Mouse (Mus musculus) mesoderm, embryonic 11.5 days (tissue): ENCODE measurements around the gene Gtpbp1.

Experiments
- DNase-seq: peaks from one replicate; pipeline ENCODE4 v3.0.0-alpha.2; 2012; ENCODE audit warnings: low read depth, low spot score

The Gtpbp1 gene

DNA sequence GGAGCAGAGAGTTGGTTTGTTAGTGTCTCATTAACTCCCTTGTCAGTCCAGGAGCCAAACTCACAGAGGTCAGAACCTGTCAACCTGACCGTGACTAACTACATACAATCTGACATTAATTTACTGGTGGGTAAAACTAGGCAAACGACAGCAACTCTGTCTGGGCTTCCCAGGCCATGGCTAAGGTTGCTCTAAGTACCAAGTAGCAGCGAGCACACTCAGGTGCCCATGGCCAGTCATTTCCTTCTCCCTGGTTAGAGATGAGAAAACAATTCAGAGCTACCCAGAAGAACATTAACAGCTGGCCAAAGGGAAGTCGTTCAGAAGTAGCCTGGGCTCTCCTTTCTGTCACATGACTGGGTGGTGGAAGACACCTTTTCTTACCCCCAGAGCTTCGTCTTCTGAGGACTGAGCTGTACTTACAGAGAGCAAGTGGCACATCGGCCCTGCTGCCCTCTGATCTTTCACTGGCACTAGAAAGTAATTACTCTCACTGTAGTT lies 5.5 kb upstream of the Gtpbp1 start:
- DNase-seq = no peak

DNA sequence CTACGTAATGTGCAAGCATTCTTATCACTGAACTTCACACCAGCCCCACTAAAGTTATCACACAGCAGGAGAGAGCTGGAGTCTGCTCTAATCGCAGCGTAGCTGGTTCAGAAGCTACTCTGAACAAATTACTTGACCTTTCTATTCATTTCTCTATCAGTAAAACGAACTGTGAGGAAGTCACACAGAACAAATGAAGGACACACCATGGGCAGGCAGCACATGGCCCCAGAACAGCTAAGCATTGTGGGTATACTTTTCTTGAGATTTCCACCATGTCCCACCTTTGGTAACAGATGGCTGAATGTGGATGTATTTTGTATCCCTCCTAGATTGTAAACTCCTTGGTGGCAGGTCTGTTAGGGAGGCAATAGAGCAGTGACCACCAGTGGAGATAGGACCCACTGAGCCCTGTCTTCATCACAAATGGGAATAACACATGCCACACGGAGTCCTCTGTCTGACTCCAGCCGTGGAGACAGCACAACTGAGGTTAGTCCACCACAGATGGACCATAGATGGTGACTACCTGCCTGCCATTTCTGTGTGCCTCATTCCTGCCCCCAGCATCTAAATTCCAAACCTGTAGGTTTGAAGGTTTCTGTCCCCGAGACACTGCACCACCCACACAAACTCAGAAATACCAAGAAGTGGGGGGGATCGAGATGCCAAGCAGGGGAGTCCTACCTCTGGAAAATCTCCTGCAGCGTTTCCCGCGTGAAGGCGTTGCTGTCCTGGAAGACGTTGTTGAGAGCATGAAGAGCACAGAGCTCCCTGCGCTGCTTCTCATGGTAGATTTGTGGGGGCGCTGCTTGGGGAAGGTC lies 4.4 kb upstream of the Gtpbp1 start:
- DNase-seq = no peak

DNA sequence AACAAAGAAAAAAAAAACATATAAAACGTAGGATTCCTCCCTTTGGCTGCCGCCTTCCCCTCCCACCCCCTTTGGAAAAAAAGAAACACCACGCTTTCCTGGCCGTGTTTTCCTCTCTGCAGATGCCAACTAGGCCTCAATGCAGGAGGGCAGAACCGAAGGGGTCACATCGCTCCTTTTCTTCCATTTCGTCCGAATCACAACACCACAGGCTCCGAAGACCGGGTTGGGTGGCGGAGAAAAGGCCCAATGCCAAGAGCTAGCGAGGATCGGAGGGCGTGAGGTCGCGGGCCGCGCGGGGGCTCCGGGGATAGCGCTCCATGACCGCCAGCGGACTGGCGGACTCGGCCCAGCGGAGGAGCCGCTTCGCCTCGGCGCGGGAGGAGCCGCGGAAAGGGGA lies 3.5 kb upstream of the Gtpbp1 start:
- peak; percentile 41 for DNase-seq

DNA sequence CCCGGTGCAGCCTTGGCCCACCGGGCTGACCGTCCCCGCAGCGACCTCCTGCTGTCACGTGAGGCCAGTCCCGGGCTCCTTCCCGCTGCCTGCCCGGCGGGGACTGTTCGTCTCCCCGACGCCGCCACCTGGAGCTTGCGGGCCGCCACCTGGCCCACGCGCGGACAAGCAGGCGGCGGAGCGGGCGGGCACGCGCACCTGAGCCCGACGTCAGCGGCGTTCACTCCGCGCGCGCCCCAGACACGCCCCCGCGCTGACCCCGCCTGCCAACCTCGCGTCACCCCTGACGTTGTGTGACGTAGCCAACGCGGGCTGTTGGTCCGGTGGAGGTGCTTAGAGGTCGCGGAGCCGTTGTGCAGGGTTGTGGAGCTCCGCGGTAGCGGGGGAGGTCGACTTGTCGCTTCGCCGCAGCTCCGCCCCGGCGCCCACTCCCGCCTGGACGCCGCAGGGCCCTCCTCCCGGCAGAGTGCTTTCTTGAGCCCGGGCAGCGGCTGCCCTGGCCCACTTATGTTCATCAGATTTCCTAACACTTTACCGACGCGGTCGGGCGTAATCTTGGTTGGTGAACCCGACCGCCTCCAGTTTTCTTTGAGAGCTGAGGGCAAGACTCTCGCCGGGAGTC lies 2.9 kb upstream of the Gtpbp1 start, which contains the start of gene Josd1:
TSS of gene Josd1 (minus strand) at position 274 of the 622 bp plus-strand sequence.
- peak; percentile 93 for DNase-seq

DNA sequence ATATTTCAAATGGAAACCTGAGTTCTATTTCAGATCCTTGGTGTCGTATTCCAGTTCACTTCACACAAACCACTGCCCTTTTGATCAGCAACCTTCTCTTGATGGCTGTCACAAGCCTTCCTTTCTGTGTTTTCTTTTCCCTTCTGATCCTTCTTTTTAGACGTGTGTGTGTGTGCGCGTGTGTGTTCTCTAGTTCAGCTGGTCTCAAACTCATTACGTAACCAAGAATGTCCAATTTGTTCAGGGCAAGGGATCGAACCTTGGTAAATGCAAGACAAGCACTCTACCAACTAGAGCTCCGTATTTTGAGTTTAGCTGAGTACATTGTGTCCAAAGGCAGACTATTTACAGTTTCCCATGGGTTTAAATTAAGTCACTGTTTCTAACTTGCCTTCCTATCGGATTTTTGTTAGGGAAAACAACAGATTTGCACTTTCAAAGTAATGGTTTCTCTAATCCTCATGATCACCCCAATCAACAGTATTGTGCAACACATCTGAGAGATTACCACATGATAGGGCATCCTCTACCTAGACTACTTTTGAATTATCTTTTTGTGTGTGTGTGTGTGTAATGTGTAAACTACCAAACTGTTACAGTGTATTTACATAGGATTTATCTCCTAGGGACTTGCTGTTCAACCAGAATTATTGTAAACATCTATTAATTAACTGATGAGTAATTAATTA lies 2.2 kb upstream of the Gtpbp1 start:
- DNase-seq = no peak

DNA sequence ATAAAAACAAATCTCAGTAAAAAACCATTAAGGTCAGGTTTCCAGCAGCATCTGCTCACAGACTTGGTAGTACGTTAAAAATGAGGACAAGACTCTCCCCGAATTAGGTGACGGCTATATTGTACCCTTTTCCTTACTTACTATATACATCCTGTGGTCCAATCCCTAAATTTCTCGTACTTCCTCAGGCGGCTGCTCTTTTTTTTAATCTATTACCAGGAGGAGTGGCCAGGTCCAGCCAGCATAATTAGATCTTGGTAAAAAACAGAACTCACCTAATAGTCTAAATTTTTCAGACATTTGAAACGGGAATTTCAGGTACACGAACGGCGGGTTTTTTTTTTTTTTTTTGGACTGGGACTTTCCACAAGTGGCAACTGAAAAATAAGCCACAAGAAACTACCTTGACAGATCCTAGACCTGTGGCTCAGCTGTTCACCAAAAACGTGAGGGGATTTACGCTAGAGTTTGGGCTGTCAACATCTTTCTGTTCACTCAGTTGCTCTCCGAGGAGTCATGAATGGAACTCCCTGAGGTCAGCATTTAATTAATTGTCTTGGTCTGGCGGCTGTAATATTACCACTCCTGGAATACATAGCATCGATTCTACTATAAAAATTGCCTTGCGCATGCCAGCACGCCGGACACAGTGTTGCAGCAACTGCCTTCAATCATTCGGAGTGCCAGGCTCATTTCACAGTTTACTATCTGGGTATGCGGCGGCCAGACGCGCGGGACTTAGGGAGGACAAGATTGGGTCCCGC lies 801 bp upstream of the Gtpbp1 start:
- DNase-seq = no peak

DNA sequence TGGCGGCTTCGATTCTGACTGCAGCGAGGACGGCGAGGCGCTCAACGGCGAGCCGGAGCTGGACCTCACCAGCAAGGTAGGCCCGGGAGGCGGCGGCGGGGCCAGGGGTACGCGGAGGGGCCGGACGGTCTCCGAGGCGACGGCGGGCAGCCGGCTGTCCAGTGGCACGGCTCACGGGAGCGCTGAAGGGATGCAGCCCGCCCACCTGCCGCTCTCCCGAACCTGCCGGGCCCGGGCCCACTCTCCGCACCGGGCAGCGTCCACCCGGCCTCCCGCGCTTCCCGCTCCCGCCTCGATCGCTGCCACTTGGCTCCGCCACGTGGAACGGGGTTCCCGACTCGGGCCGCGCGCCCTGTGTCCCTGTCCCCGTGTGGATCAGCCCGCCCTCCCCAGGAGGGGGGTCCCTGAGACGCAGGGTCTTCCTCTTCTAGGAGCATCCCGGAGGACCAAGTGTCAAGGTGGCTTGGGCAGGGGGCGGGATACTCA lies 421 bp downstream of the Gtpbp1 start:
- DNase-seq = no peak

DNA sequence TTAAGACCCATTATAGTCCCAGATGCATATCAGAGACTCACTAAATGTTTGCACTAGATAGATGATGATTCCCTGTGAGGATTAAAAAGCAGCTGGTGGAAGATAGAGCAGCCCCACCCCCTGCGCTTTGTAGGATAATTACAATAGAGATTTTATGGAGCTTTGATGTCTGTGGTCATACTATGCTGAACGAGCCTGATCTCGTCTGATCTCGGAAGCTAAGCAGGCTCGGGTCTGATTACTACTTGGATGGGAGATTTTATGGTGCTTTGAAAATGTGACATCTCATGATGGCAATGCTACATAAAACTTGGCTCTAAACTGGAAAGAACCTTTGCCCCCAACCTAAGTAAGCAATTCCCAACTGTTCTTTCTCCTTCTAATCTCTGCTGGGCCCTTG lies 1.7 kb downstream of the Gtpbp1 start:
- DNase-seq = no peak

DNA sequence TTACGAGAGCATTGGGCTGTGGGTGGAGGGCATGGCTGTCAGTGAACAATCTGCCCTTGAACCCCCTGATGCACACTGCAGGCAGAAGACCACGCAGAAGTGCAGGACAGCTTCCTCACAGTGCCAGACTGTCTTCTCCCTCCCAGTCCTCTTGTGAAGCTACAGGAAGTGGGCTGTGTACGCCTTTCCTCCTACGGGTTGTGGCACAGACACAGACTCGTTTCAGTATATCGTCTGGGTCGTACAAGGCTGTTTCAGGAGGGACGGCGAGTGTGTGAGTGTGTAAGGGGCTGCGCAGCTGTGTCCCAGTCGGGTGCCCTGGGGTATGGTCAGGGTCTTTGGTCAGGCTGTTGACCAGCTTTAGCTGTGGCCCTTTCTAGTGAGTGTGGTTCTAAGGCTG lies 3.1 kb downstream of the Gtpbp1 start:
- no peak for DNase-seq

DNA sequence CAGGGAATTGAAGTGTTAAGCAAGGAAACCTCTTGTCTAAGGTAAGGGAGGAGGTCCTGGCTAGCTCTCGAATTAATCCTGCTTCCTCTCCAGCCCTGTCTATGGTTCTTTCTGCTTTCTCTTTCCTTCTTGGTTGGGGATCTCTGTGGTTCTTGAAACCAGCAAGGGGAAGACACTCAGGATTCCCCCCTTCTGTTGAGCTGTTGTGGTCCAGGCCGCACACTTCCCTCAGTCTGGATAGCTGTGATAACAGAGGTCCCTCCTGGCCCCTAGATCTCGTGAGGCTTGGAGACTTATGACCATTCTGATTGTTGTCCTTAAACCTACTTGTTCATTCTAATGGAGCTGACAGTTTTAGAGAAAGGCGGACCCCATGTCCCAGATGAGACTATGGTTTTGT lies 3.9 kb downstream of the Gtpbp1 start:
- no peak for DNase-seq

DNA sequence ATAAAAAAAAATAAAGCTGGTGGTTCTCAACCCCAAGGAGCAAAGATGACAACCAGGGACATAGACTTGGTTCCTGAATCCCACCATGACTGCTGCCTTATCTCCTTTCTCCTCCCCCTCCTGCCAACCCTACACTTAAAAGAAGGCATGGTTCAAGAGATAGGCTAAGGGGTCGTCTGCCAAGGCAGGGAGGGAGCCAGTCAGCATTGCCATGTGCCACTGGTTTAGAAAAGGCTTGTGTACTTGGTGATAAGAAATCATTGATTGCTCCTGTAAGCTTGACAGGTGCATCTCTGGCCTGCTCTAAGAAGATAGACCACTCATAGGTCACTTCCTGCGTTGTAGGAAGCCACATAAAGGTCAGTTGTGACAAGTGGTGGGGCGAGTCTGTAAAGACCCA lies 4.9 kb downstream of the Gtpbp1 start:
- DNase-seq = no peak

DNA sequence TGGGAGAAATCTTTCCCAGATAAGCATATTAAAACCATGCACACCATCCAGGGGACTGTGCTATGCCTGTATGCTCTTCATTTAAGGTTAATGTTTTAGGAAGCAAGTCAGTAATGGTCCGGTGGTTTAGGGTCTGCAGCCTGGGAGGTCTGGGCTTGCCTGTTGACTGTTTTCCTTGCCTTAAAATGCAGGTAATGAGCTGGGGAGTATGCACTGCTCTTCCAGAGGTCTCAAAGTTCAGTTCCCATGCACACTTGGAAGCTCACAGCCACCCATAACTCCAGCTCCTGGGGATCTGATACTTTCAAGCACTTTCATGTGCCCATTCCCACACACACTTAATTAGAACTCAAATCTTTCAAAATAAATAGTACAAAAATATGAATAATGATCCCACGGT lies 5.9 kb downstream of the Gtpbp1 start:
- DNase-seq = no peak

DNA sequence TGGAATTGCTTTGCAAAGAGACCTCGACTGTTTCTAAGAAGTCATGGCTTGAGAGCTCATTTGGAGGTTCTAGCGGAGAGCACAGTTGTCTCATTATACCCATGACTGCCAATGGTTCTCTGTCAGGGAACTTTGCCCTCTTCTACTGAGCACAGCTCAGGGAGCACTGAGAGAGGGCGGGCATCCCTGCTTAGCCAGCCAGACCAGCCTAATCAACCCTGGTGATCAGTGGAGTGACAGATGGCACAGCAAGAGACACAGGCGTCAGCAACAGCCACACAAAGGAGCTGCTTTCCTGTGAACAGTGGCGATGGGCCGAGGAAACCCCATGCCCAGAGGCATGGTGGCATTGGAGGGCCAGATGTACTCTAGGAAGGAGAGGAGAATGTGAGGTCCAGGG lies 6.4 kb downstream of the Gtpbp1 start:
- DNase-seq = no peak

DNA sequence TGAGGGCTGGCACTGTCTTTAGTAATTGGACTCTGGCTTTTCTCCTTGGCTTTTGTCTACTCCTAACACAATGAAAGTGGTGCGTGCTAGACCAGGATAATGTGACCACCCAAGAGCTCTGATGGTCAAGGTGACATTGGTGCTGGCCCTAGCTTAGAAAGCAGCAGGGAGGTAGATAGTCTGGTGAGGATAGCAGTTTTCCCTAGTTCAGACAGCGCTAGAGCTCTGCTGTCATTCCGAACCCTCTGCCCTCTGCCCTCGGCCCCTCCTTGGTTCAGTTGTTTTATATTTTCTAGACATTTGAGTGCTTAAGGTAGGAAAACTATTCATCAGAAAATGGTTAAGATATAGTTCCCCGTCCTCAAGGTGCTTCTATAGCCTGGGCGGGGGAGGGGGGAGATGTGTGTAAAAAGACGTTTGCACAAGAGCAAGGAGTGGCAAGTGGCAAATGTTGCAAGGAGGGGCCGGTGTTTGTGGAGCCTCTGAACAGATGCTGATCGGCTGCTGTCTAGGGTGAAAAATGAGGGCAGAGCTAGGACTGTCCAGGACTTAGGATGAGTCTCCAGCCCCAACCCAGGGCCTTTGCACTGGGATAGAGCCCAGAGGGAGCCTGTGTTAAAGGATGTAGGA lies 7.0 kb downstream of the Gtpbp1 start:
- DNase-seq = no peak

DNA sequence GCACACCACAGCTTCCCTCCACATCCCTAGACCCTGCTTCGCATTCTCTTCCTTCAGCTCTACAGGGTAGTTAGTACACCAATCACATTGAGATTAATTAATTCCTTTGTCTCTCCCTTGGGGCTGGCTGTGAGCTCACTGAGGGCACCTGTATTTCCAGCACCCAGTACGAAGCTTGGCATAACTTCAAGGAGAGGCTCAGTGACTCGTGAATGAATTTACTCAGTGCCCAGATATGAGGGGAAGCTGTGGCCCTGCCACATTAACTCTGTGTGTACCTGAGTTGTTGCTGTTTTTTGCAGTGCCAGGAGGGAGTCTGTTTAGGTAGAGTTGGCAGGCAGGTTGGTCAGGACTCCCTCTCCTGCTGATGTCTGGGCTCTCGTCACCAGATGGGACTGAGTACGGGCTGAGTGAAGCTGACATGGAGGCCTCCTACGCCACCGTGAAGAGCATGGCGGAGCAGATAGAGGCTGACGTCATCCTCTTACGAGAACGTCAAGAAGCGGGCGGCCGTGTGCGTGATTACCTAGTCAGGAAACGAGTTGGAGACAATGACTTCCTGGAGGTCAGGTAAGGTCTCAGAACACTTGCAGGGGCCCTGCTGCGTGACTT lies 16.1 kb downstream of the Gtpbp1 start:
- DNase-seq = no peak

DNA sequence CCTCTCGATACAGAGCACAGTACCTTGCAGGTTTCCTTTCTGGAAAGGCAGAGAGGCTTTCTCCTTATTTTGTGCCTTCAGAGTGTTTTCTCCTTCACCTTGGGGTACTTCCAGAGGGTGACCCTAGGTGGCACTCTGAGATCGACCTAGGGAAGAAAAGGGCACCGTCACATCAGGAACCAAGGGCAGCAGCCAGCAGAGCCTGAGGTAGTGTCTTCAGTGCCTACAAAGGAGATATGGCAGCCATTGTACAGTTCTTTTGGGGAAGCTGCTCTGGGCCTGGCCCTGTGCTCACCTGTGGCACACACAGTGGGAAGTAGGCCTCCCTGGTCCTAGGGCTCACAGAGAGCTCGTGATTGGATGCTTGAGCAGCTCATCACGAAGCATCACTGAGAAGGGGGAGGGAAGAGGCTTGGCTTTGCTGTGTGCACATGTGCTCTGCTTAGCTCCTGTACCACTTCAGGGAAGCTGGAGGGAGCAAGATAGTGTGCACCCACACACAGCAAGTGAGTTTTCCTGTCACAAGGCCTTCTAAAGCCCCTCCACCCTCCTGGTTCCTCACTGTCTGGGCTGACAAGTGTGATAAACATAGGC lies 17.7 kb downstream of the Gtpbp1 start:
- DNase-seq = no peak

DNA sequence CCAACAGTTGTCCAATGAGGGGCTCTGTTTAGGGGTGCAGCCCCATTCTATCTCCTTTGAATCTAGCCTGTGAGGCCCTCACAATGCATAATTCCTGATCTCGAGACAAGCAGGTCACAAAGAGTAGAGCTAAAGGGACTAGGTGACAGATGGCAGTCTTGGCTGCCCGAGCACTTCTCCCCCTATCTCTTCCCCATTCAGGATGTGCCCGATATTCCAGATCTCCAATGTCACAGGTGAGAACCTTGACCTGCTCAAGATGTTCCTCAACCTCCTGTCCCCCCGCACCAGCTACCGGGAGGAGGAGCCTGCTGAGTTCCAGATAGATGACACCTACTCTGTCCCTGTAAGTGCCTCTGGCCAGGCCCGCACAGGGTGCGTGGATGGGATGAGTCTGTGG lies 25.0 kb downstream of the Gtpbp1 start:
- no peak for DNase-seq

DNA sequence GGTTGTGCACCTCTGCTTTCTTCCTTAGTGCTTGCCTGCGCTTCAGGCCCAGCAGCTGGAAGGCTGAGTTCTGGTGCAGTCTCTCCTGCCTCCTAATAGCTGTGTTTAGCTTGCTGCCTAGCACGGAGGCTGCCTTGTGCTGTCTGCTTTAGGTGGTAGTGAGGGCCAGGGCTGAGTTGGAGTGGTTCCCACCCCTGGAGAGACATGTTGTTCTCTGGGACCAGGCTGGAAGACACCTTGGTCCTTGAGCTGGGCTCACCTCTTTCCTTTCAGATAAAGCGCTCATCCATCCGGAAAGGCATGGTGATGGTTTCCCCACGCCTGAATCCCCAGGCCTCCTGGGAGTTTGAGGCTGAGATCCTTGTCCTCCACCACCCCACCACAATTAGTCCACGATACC lies 26.1 kb downstream of the Gtpbp1 start:
- no peak for DNase-seq

DNA sequence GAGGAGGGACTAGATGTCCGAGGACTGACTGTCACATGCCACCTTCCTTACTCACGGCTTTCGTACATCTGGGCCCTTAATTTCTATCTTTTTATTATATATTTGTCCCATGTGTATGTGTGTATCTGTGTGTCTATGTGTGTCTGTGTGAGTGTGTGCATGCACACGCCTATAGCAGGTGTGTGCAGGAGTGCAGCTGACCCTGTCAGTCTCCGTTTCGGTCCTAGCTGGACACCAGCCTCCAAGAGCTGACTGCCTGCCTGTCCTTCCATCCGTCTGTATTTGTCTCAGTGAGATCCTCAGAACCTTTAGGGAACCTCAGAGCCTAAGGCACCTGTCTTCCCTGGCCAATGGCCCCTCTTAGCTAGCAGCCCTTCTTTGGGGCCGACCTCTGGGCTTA lies 29.6 kb downstream of the Gtpbp1 start:
- DNase-seq = no peak

DNA sequence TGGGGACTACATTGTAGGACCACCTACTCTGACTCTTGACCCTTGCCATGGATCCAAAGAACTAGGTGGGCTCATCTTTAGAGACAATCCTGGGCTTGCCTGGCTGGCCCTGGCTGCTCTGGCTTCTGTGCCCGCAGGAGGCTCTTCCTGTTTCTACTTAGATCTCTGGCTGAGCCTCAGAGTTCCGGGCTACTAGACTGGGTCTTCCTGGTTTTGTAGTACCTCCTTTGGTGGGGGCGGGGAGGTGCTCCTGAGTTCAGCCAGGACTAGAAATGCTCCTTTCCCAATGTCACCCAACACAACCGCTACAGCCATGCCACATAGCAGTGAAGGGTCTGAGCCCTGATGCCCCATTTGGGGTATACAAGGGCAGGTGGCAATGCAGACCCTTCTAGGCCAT lies 30.2 kb downstream of the Gtpbp1 start:
- DNase-seq = no peak
